Mouse (Mus musculus): ENCODE data around the gene Ptpn5. TPM values are rescaled to one million over a fixed set of nuclear protein-coding genes. Genes with fewer than 3 reads are reported as not detected.
A peak's percentile ranks its signal among the peaks of the same experiment; 100 is the strongest.

Ptpn5 gene
- polyA plus RNA-seq, 1 experiment, result 0.21 TPM

GRCm38 (mm10) chr7:47067879-47068278, 65.6 kb downstream of the Ptpn5 start:
- WGBS, result 56% methylated on average over 5 of the region's 5 CpGs
- DNase-seq (ENCODE audit: low read depth, low spot score), result no peak

- WGBS, result 80% methylated on average over 3 of the region's 3 CpGs
- no peak for DNase-seq (ENCODE audit: low read depth, low spot score)
These were observed 66.5 kb downstream of the Ptpn5 start for GRCm38 (mm10) chr7:47066942-47067341.

- whole genome bisulfite sequencing, result 77% methylated on average over 5 of the region's 5 CpGs
- DNase-seq (ENCODE audit: low read depth, low spot score), result no peak
These were observed 71.9 kb downstream of the Ptpn5 start for GRCm38 (mm10) chr7:47061560-47061959.

- WGBS, result 57% methylated on average over 7 of the region's 7 CpGs
- DNase-seq (ENCODE audit: low read depth, low spot score), result no peak
These were observed 74.1 kb downstream of the Ptpn5 start for GRCm38 (mm10) chr7:47059339-47059738.

- no peak for DNase-seq (ENCODE audit: low read depth, low spot score)
- 63% methylated on average over 4 of the region's 4 CpGs for WGBS
These were observed 77.2 kb downstream of the Ptpn5 start for GRCm38 (mm10) chr7:47056273-47056672.

GRCm38 (mm10) chr7:47055744-47056143, 77.7 kb downstream of the Ptpn5 start:
- WGBS, result 61% methylated on average over 9 of the region's 9 CpGs
- no peak for DNase-seq (ENCODE audit: low read depth, low spot score)

DNA sequence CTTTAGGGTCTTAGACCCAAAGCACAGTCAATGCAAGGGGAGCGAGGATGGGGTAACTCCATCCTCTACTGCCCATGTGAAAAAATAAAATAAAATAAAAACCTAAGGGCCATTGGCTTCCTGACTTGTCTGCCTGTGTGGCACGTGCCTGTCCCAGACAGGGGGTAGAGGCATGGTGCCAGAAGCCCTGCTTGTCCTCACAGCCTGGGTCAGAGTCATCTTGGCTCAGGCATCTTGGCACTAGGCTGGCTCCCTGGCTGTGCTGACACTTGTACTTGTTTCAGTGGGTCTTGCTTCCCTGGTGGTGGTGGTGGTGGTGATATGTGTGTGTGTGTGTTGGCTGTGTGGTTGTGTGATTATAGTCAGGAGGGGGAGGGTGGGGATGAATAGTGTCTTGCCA, 78.8 kb downstream of the Ptpn5 start:
- DNase-seq (ENCODE audit: low read depth, low spot score), result no peak
- 50% methylated on average over 2 of the region's 2 CpGs for WGBS

- no peak for DNase-seq (ENCODE audit: low read depth, low spot score)
- 92% methylated on average over 15 of the region's 15 CpGs for WGBS
These were observed 80.2 kb downstream of the Ptpn5 start for GRCm38 (mm10) chr7:47053287-47053686.

GRCm38 (mm10) chr7:47052276-47052675, 81.2 kb downstream of the Ptpn5 start:
- no peak for DNase-seq (ENCODE audit: low read depth, low spot score)
- WGBS, result 25% methylated on average over 3 of the region's 3 CpGs

- WGBS, result 6% methylated on average over 2 of the region's 2 CpGs
These were observed 81.9 kb downstream of the Ptpn5 start for GRCm38 (mm10) chr7:47051404-47052151.

DNA sequence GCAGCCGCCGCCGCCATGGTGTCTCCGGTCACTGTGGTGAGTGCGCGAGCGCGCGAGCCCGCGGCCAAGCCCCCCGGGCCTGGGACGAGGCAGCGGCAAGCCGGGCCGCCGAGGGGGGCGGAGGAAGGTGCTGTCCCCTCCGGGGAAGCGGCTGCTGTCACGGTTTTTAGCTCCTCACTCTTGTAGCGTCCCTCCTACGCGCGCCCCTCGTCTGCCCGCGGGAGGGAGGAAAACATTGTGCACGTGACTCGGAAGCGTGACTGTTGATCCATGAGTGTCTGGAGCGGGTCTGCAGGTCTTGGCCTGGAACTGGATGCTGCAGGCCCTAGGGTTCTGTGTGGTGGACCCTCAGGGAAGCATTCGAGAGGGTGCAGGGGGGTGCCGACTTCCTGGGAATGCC, 82.7 kb downstream of the Ptpn5 start:
- WGBS, result under 1% methylated on average over 34 of the region's 34 CpGs
- no peak for DNase-seq (ENCODE audit: low read depth, low spot score)

More at GRCm38 (mm10) chr7:47051404-47052151, 81.9 kb downstream of the Ptpn5 start:
- no peak for DNase-seq (ENCODE audit: low read depth, low spot score)

- DNase-seq (ENCODE audit: low read depth, low spot score), result peak; percentile 69
- under 1% methylated on average over 33 of the region's 33 CpGs for WGBS
These were observed 83.1 kb downstream of the Ptpn5 start, which contains the start of gene Tmem86a for GRCm38 (mm10) chr7:47050366-47050765. Gene Tmem86a (plus strand): TSS chr7:47050601.

- WGBS, result 29% methylated on average over 6 of the region's 6 CpGs
- no peak for DNase-seq (ENCODE audit: low read depth, low spot score)
These were observed 90.5 kb downstream of the Ptpn5 start for GRCm38 (mm10) chr7:47042823-47043490.

DNA sequence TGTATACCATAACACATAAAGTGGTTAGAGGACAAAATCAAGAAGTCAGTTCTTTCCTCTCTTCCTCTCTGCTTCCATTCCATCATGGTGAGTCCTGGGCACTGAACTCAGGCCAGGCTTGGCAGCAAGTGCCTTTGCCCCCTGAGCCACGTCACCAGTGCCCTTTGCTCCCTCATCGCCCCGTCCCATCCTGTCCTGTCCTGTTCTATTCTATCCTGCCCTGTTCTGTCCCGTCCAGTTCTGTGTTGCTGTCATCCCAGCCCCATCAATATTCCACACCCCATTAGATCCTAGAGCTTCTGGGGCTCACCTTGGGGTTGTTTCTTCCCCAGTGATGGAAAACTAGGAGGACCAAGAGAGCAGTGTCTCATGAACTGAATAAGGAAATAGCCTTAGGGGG, 91.4 kb downstream of the Ptpn5 start:
- DNase-seq (ENCODE audit: low read depth, low spot score), result no peak
- 70% methylated on average over 4 of the region's 4 CpGs for WGBS

GRCm38 (mm10) chr7:47041706-47042105, 91.8 kb downstream of the Ptpn5 start:
- DNase-seq (ENCODE audit: low read depth, low spot score), result no peak
- 93% methylated on average over 3 of the region's 3 CpGs for WGBS

GRCm38 (mm10) chr7:47035426-47035825, 98.1 kb downstream of the Ptpn5 start:
- 66% methylated on average over 8 of the region's 8 CpGs for WGBS
- DNase-seq (ENCODE audit: low read depth, low spot score), result no peak

DNA sequence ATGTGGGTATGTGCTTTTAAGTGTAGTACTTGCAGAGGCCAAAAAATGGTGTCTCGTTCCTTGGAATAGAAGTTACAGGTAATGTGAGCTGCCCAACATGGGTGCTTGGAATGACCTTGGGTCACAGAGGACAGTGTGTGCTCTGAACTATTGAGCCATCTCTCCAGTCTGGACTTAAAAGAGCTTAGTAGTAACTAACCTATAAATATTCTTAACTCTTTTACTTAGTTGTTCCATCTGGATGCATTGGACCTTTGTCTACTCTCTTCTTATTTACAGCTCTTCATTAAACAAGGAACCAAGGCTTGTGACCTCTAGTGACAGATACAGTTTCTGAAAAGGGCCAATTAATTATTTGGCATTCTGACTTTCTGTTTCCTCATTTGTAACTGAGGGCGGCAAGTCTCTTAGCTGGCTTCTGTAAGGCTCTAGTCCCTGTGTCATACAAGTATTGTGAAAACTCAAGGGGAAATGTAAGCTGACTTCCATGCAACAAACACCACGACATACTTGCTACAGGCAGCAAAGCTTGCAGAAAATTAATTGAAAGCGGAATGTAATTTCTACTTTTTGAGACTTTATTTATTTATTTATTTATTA, 98.6 kb downstream of the Ptpn5 start:
- DNase-seq (ENCODE audit: low read depth, low spot score), result no peak
- WGBS, result 82% methylated on average over 4 of the region's 4 CpGs

DNA sequence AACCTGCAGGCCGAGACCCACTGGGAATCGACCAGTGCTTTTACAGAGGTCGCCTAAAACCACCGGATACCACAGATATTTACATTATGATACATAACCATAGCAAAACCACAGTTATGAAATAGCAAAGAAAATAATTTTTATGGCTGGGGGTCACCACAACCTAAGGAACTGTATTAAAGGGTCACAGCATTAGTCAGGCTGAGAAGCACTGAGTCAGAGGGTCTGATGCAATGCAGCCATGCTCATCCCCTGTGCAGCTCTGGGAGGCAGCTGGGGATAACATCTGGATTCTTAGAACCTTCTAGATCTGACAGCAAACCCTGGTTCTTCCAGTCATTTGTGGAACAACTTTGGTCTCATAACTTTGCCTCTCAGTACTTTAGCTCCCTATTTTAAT, 102.1 kb downstream of the Ptpn5 start:
- no peak for DNase-seq (ENCODE audit: low read depth, low spot score)
- WGBS, result 65% methylated on average over 4 of the region's 4 CpGs

DNA sequence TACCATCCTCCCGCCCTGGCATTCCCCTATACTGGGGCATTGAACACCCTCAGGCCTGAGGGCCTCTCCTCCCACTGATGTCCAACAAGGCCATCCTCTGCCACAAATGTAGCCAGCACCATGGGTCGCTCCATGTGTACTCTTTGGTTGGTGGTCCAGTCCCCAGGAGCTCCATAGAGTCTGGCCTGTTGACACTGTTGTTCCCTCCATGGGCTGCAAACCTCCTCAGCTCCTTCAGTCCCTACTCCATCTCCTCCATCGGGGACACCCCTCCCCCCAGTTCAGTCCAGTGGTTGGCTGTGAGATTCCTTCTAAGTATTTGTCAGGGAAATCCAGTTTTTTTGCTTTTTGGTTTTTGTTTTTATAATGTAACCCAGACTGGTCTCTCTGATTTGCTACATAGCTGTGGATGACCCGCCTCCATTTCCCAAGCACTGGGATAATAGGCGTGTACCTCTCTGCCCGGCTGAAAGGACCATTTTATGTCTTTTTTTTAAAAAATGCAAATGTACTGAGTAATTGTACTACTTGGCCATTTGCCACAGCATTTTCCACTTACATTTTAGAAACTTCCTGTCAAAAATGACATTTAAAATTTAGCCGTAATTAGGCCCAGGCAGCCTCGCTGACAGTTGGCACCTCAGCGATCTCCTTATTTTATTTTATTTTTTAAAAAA, 102.8 kb downstream of the Ptpn5 start:
- DNase-seq (ENCODE audit: low read depth, low spot score), result no peak
- WGBS, result 76% methylated on average over 9 of the region's 9 CpGs
